Mouse (Mus musculus) urinary bladder, postnatal 4 days (tissue): ENCODE measurements around the gene Cramp1l.
"Not testable (repeated sequence)": the region's sequence is repeated elsewhere in the genome, so short reads cannot be mapped to it uniquely, and the experiment has no call there.

ENCODE experiments used
- DNase-seq, 2 experiments: peaks; one replicate each; pipeline ENCODE4 v3.0.0; 2021 to 2022; ENCODE audit warnings: low spot score in 2 of 2

The Cramp1l gene

DNA sequence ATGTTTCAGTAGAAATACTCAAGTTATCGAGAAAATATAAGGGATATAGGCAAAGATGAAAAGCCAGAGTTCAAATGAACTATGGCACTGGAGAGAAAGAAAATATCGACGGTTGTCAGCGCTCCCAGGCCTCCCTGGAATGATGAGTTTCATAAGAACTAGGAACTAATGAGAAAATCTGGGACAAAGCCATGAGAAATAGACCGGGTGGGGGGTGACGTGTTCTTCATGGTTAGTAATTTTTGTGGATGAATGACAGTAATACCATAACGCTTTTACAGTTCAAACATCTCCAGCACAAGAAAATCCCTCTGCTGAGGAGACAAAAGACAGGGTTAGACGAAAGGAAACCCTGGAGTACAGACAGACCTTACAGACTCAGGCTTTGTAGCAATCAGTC lies 56.2 kb downstream of the Cramp1l start:
- no peak for DNase-seq

DNA sequence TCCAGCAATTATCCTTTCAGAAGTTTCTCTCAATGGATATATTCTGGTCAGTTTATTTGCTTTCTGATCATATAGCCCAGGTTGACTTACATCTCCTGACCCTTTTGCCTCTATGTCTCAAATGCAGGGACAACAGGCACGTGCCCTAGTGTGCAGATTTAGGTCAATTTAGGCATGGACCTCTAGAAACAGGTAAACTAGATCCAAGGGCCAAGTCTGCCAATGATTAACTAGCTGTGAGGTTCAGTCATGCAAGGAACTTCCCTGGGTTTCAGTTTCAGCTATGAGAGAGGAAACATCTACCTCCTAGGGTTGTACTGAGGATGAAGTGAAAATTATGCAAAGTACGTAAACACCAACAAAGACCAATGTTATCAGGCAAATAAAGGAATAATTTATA lies 62.3 kb downstream of the Cramp1l start:
- DNase-seq: no peak

DNA sequence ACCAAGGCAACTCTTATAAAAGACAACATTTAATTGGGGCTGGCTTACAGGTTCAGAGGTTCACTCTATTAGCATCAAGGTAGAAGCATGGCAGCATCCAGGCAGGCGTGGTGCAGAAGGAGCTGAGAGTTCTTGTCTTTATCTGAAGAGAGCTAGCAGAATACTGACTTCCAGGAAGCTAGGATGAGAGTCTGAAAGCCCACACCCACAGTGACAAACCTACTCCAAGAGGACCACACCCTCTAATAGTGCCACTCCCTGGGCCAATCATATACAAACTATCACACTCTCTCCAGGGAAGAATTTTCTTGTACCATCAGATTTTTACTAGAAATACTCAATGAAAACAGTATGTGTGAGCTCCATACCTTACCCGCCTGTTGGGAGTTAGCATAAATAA lies 64.9 kb downstream of the Cramp1l start:
- no peak for DNase-seq

DNA sequence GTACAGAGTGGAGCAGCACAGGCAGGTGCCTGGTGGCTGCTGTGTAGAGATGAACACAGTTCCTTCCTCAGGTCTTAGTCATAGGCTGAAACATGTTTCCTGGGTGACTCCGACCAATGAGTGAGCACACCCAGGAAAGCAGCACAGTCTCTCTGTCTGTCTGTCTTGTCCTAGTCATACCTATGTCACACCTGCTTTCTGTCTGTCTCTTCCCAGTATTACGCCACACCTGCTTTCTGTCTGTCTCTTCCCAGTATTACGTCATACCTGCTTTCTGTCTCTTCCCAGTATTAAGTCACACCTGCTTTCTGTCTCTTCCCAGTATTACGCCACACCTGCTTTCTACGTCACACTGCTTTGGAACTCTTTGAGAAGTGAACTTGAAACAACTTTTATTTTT lies 67.4 kb downstream of the Cramp1l start:
- DNase-seq: no peak

DNA sequence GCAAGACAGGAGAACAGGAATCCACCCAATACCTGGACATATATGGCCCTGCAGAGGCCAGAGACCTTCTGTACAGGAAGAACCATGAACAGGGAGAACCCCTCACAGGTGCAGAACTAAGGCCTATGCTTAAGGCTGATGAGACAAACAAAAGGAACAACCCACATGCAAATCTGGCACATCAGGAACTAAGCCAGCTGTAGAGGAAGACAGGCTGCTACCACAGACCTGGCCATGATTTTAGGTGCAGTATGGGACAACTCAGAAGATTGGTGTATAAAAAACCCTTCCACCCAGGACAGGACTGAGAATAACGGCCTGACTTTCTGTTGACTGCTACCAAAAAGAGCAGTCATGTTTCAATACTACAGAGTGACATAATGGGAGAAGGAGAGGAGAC lies 72.0 kb downstream of the Cramp1l start:
- DNase-seq: not testable (repeated sequence)

DNA sequence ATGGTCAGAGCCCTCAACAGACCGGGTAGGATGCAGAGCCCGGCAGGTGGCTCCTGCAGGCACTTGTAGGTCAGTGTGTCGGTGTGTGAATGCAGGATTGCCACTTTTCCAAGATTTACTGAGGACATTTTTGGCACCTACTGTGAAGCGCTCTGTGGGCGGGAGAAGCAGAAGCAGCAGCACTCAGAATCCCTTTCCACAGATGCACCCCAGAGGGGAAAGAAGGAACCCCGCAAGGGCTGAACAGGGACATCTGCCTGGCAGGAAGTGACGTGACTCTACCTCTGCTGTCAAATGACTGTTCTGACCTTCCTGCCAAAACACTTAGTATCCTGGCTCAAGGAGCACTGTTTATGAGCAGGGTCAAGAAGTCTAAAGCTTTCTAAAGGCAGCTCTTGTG lies 72.6 kb downstream of the Cramp1l start:
- DNase-seq: no peak

DNA sequence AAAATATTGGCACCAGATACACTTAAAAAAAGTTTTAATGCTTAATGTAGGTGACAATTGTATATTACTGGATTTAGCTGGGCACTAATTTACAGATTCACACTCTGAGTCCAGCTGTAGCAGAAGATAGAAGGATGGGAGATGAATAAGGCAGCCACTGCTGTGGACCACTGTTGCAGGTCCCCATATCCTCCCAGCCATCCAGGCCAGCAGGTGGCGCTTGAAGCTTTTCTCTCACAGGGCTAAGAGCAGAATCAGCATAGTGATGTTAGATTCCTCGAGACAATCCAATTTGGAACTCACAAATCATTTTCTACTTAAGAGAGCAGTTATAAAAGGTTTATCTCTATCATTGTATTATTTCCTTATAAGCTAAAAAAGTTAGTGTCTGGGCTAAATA lies 73.1 kb downstream of the Cramp1l start:
- DNase-seq: not testable (repeated sequence)

DNA sequence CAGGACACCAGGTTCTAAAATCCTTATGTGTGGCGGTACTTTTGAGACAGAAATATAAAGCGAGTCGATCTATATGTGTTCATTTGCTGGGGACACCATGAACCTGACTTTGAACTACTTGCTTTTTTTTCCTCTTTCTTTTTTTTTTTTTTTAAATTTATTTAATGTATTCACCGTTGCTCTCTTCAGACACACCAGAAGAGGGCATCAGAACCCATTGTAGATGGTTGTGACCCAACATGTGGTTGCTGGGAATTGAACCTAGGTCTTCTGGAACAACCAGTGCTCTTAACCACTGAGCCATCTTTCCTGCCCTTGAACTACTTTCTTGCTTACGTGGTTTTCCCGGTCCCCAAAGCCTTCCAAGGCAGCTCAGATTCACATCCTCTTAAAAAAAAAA lies 78.3 kb downstream of the Cramp1l start:
- no peak for DNase-seq

DNA sequence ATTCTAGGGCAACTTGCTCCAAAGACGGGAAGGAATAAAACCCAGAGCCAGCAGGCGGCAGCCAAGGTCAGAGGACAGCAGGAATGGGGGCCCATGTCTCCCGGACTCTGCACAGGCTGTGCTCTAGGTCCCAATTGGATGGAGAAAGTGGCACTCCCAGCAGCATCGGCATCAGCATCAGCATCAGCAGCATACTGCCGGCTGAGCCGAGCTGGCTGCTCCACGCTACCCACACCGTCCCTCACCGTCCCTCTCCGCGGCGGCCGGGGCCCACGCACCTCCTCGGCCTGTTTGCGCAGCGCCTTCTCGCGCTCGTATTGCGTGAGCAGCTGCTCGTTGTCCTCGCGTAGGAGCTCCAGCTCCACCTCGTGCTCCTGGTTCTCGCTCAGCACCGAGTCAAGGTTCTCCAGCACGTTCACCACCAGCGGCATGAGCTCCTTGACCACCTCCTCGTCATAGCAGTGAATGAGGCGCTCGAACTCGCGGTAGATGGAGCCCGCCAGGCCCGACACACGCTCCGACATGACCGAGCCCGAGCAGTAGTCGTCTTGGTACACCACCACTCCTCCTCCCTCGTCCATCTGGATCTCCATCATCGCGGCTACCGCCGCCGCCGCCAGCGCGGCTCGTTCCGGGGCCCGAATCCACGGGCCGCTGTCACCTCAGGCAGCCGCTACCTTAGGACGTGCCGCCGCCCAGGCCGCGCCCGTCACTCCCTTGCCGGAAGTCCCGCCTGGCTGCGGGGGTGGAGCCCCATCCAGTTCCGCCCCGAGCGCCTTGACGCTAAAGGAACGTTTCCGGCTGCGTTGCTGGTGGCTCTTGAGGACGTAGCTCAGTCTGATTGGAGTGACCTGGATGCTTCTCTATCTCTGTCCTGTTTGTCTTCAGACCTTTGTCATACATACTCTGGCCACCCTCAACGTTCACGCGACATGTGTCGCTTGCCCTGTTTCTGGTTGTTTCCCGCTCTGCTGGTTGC lies 79.0 kb downstream of the Cramp1l start, which contains the start of gene Mapk8ip3:
Gene Mapk8ip3, minus strand, starts transcription at position 719 of the 979 bp plus-strand sequence.
- DNase-seq: peak; percentile 91 to 94

DNA sequence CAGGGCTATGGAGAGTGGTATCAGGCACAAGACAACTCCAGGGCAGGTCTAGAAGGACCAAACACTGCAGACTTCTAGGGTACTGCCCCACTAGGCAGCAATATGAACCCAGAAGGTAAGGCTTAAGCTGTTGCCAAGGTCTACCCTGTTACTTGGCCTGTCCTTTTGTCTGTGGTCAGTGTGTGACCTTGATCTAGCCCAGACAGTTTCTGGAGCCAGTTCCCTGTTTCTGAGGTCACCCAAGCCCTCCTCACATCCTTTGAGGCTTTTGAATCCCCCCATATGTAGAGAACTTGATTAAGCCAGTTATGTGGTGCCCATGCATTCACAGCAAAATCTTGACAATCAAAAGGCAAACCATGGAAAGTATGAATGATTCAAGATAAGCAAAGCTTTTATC lies 79.9 kb downstream of the Cramp1l start:
- DNase-seq: no peak

DNA sequence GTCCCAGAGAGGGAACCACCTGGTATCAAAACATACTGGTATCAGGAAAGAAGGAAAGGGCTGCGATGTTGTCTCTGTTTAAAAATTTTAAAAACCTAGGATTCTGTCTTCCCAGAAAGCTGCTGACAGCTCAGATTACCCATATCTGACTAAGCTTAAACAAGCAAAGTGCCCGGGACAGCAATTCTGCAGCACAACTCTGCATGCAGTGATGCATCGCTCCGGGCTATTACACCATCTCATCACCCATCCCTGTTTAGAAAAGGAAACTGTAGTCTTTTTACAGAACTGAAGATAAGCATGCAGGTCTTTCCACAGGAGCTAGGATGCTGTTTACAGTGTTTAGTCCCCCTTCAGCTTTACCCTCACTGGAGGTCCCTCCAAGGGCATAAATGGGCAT lies 80.7 kb downstream of the Cramp1l start:
- DNase-seq: no peak

DNA sequence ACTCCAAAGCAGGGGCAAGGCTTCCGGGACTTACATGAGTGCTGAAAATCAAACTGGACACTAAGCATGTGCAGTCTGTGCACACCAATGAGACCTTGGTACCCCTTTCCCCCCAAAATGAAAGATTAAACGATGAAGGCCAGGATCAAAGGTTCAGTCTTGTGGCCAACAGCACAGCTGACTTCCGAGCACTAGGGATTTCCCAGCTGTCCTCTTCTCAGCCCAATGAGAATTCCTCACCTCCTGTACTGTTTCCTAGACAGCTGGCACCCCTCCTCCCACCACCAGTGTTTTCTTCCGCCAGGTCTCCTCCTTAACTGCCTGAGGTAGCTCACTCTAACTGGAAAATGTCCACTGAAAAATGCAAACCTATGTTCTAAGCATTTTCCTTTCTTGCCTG lies 82.4 kb downstream of the Cramp1l start:
- no peak for DNase-seq

DNA sequence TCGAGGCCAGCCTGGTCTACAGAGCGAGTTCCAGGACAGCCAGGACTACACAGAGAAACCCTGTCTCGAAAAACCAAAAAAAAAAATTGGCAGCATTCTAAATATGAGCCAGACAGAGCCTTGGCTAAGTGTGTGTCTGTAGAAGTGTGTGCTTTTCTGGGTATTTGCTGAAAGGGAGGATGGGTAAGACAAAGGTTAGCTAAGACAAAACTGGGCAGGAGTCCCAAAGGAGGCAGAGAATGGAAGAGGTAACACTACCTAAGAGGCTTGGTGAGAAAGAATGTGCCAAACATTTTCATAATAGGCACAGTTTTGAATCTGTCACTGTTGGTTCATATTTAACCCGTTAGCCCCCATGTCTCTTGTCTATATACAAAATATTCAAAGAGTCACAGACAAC lies 83.2 kb downstream of the Cramp1l start:
- no peak for DNase-seq

DNA sequence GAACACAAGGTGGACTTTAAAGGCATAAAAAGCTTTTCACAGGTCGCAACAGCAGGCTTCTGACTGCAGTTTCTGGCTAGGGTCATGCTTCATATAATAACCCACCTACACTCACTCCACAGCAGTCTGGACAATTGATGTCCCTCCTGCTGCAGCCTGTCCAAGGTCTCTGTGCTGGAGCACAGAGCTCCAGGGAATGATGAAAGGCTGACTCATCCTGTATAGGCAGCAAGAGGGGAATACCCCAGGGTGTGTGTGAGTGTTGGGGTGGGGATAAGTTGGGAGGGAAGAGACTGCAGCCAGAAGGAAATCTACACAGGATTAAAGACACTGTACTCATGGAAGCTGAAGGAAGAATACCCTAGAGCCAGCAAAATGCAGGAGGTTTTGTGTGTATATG lies 86.1 kb downstream of the Cramp1l start:
- DNase-seq: no peak

DNA sequence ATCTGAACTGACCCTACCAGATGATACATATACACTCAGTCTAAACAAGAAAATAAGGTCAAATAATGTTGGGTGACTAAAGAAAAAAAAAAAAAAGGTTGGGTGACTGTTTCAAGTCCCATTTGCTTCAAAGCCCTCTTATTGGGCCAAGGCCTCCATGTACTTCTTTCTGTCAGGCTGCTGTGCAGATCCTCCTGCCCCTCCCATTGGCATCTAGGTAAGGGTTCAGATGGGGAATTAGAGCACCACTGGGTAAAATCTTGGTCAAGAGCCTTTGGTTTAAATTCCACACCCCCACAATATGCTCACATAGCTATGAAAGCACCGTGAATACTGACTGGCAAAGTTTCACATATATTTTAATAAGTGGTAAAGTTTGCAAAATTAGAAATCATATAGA lies 92.3 kb downstream of the Cramp1l start:
- DNase-seq: no peak

DNA sequence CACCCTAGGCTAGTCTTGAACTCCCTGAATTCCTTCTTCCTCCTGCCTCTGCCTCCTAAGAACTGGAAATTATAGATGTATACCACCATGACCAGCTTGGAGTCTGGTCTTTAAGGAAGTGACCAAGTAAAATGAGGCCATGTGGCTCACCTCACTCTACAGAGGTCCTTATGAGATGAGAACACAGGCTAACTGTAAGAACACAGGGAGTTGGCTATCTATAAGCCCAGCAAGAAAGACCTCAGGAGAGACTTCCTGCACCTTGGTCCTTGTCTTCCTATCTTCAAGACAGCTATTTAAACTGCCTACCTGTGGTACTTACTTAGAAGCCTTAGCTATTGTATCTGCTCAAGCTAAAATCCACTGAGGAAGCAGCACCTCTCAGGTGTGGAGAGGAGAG lies 101.6 kb downstream of the Cramp1l start:
- no peak for DNase-seq
